Mouse (Mus musculus): ENCODE results near the gene Ssc4d. TPM values are rescaled to one million over a fixed set of nuclear protein-coding genes. Genes with fewer than 3 reads are reported as not detected.

The Ssc4d gene
- polyA plus RNA-seq (2014; fragmentation: Nextera tagmentation; extraction: Ambion mirVana): 3.2 and 3.8 TPM in 2 replicates

- H3K4me3 ChIP-seq (ENCODE audit: low read depth, low read length): no peak within 1 kb of the TSS; the same call in 1 of the 2 replicates
- TF ChIP-seq CTCF (IDR thresholded peaks at IDR 0.05; ENCODE audit: low read depth): no peak
- H3K9me3 ChIP-seq (ENCODE audit: low read depth, low read length): no peaks in the 10 kb centered on the region
- H3K9ac ChIP-seq: no peak within 1 kb of the TSS
- peak within 1 kb of the TSS; percentile 27; the same call in 1 of the 2 replicates for H3K4me2 ChIP-seq
- no peak within 1 kb of the TSS for H3K27ac ChIP-seq (ENCODE audit: low read depth)
- no peak for ATAC-seq (ENCODE audit: insufficient read depth)
- no peak for DNase-seq
- WGBS: 18% methylated on average over 9 of the region's 9 CpGs
- no peaks in the 10 kb centered on the region for H3K36me3 ChIP-seq (ENCODE audit: insufficient read depth)
- no peaks in the 10 kb centered on the region for H3K4me1 ChIP-seq (ENCODE audit: insufficient read depth)
- H3K27me3 ChIP-seq (ENCODE audit: insufficient read depth, low read length): no peaks in the 10 kb centered on the region
Observed at GRCm38 (mm10) chr5:135974365-135974764, at the start of gene Ssc4d. TSS of gene Ssc4d (minus strand) at chr5:135974531.

GRCm38 (mm10) chr5:136019907-136020306 is 45.6 kb upstream of the Ssc4d start:
- no peak for TF ChIP-seq CTCF (IDR thresholded peaks at IDR 0.05; ENCODE audit: low read depth)
- WGBS: 18% methylated on average over 1 of the region's 1 CpGs

GRCm38 (mm10) chr5:136018726-136019125 is 44.4 kb upstream of the Ssc4d start:
- no peak overlapping the region for H3K4me2 ChIP-seq
- H3K36me3 ChIP-seq (ENCODE audit: insufficient read depth): 0 out of 2 replicates have a peak, but pooled peaks cover 9% of the 10 kb centered on the region
- no peak for TF ChIP-seq CTCF (IDR thresholded peaks at IDR 0.05; ENCODE audit: low read depth)
- H3K4me3 ChIP-seq (ENCODE audit: low read depth, low read length): no peak overlapping the region
- no peaks in the 10 kb centered on the region for H3K4me1 ChIP-seq (ENCODE audit: insufficient read depth)
- no peaks in the 10 kb centered on the region for H3K27me3 ChIP-seq (ENCODE audit: insufficient read depth, low read length)
- no peak overlapping the region for H3K9ac ChIP-seq
- no peaks in the 10 kb centered on the region for H3K9me3 ChIP-seq (ENCODE audit: low read depth, low read length)
- no peak overlapping the region for H3K27ac ChIP-seq (ENCODE audit: low read depth)
- WGBS: 73% methylated on average over 2 of the region's 2 CpGs
- no peak for DNase-seq
- ATAC-seq (ENCODE audit: insufficient read depth): no peak

More at GRCm38 (mm10) chr5:136019907-136020306, 45.6 kb upstream of the Ssc4d start:
- Histone ChIP-seq H3K9ac (no peak overlapping the region), H3K9me3 (ENCODE audit: low read depth, low read length) (no peaks in the 10 kb centered on the region), H3K4me1 (ENCODE audit: insufficient read depth) (no peaks in the 10 kb centered on the region), H3K27me3 (ENCODE audit: insufficient read depth, low read length) (no peaks in the 10 kb centered on the region), H3K4me3 (ENCODE audit: low read depth, low read length) (no peak overlapping the region), H3K4me2 (no peak overlapping the region), H3K27ac (ENCODE audit: low read depth) (no peak overlapping the region), H3K36me3 (ENCODE audit: insufficient read depth) (0 out of 2 replicates have a peak, but pooled peaks cover 3% of the 10 kb centered on the region)
- ATAC-seq (ENCODE audit: insufficient read depth) (peak; percentile 42; the same call in 1 of the 2 replicates), DNase-seq (no peak)

- Histone ChIP-seq H3K27ac (ENCODE audit: low read depth) (no peak overlapping the region), H3K4me3 (ENCODE audit: low read depth, low read length) (no peak overlapping the region), H3K9ac (no peak overlapping the region), H3K4me1 (ENCODE audit: insufficient read depth) (no peaks in the 10 kb centered on the region), H3K36me3 (ENCODE audit: insufficient read depth) (peaks cover 15% of the 10 kb centered on the region; the same call in 1 of the 2 replicates), H3K4me2 (no peak overlapping the region), H3K9me3 (ENCODE audit: low read depth, low read length) (no peaks in the 10 kb centered on the region), H3K27me3 (ENCODE audit: insufficient read depth, low read length) (no peaks in the 10 kb centered on the region)
- no peak for ATAC-seq (ENCODE audit: insufficient read depth)
- no peak for DNase-seq
- 81% methylated on average over 6 of the region's 6 CpGs for WGBS
- TF ChIP-seq CTCF (IDR thresholded peaks at IDR 0.05; ENCODE audit: low read depth): no peak
Observed at GRCm38 (mm10) chr5:136017262-136017661, 42.9 kb upstream of the Ssc4d start.

DNA sequence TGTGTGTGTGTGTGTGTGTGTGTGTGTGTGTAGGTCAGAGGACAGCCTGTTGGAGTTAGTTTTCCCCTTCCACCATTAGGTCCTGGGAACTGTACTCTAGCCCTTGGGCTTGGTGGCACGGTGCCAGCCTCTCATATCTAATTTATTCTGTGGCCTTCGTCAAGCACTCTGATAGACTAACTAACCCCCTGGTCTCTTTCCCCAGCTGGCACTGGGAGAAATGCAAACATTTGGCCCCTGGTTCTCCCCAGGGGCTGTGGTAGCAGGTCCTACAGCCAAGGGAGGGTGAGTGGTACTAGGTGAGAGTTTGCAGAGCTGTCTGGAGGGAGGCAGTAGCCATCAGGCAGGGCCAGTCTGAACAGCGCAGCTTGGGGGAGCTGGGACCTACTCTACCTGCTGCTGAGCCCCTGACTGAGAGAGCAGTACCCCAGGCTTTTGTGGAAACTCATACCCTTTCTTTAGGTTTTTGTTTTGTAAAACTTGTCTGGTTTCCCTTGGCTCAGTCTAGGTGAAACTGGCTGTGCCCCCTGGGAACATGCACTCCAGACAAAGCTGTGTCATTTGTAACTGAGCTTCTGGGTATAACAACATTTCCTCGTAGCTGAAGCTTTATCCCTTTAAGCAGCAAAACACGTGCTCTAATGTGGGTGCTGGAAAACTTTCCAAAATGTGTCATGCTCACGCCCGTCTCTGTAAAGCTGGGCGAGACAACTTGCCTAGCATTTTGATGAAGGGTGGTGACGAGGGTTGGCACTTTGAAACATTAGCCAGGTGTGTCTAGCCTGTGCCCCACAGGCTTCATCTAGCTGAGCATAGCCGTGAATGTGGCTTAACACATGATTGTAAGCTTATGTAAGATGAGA is 41.9 kb upstream of the Ssc4d start:
- H3K4me1 ChIP-seq (ENCODE audit: insufficient read depth): no peaks in the 10 kb centered on the region
- WGBS: 67% methylated on average over 10 of the region's 10 CpGs
- ATAC-seq (ENCODE audit: insufficient read depth): 0 out of 2 replicates have a peak, but pooled peaks have one; percentile 38
- peak overlapping the region; percentile 69; the same call in 1 of the 2 replicates for H3K27ac ChIP-seq (ENCODE audit: low read depth)
- no peaks in the 10 kb centered on the region for H3K9me3 ChIP-seq (ENCODE audit: low read depth, low read length)
- TF ChIP-seq CTCF (IDR thresholded peaks at IDR 0.05; ENCODE audit: low read depth): no peak
- H3K4me3 ChIP-seq (ENCODE audit: low read depth, low read length): no peak overlapping the region
- H3K36me3 ChIP-seq (ENCODE audit: insufficient read depth): peaks cover 24% of the 10 kb centered on the region
- no peaks in the 10 kb centered on the region for H3K27me3 ChIP-seq (ENCODE audit: insufficient read depth, low read length)
- no peak overlapping the region for H3K9ac ChIP-seq
- no peak overlapping the region for H3K4me2 ChIP-seq
- DNase-seq: peak; percentile 65

DNA sequence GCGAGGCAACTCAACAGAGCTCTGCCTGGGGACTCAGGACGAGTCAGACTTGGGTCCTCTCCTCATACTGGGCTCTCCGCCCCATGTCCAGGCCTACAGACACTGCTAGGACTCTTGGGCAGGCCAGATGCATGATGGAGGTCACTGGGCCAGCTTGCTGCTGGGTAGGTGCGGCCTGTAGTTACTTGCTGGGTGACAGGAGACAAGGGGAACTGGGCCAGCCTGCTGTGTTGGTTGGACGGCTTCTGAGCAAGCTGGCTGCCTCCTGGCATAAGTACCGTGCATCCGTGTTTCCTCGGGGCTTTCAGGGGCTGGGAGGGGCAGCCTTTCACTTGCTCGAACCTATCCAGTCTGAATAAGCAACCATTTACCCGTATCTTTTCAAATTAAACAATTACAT is 41.3 kb upstream of the Ssc4d start:
- WGBS: 75% methylated on average over 10 of the region's 10 CpGs
- Histone ChIP-seq H3K4me2 (no peak overlapping the region), H3K27me3 (ENCODE audit: insufficient read depth, low read length) (no peaks in the 10 kb centered on the region), H3K4me1 (ENCODE audit: insufficient read depth) (no peaks in the 10 kb centered on the region), H3K4me3 (ENCODE audit: low read depth, low read length) (no peak overlapping the region), H3K9ac (no peak overlapping the region; the same call in 1 of the 2 replicates), H3K36me3 (ENCODE audit: insufficient read depth) (peaks cover 27% of the 10 kb centered on the region), H3K27ac (ENCODE audit: low read depth) (peak overlapping the region; percentile 54; the same call in 1 of the 2 replicates), H3K9me3 (ENCODE audit: low read depth, low read length) (no peaks in the 10 kb centered on the region)
- DNase-seq: no peak
- TF ChIP-seq CTCF (IDR thresholded peaks at IDR 0.05; ENCODE audit: low read depth): no peak
- ATAC-seq (ENCODE audit: insufficient read depth): 0 out of 2 replicates have a peak, but pooled peaks have one; percentile 20

DNA sequence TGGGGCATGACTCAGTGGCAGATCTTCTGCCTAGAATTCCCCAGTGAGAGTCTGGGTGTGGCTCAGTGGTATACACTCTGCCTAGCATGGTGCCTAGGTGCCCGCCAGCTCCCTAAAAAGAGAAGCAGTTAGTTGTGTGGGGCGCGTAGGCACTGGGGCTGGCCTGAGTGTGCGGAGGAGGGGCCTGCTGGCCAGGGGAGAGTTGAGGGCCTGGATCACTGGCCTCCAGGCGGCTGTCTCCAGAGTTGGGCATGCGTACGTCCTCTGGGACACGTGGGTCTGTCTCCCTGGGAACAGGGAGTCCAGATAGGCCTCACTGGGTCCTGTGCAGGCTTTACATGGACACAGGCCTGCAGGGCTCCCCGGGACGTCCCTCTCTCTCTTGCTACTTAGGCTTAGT is 40.5 kb upstream of the Ssc4d start:
- ATAC-seq (ENCODE audit: insufficient read depth): 0 out of 2 replicates have a peak, but pooled peaks have one; percentile 16
- no peak for DNase-seq
- WGBS: 72% methylated on average over 10 of the region's 10 CpGs
- peaks cover 34% of the 10 kb centered on the region for H3K36me3 ChIP-seq (ENCODE audit: insufficient read depth)
- no peaks in the 10 kb centered on the region for H3K4me1 ChIP-seq (ENCODE audit: insufficient read depth)
- no peak overlapping the region for H3K4me3 ChIP-seq (ENCODE audit: low read depth, low read length)
- H3K9me3 ChIP-seq (ENCODE audit: low read depth, low read length): no peaks in the 10 kb centered on the region
- no peak overlapping the region for H3K4me2 ChIP-seq
- H3K27me3 ChIP-seq (ENCODE audit: insufficient read depth, low read length): no peaks in the 10 kb centered on the region
- no peak overlapping the region for H3K27ac ChIP-seq (ENCODE audit: low read depth)
- H3K9ac ChIP-seq: no peak overlapping the region
- TF ChIP-seq CTCF (IDR thresholded peaks at IDR 0.05; ENCODE audit: low read depth): no peak
